Mouse (Mus musculus) stomach, adult 2 months (tissue): ENCODE data around the gene Miga1. TPM values are rescaled to one million over a fixed set of nuclear protein-coding genes. Genes with fewer than 3 reads are reported as not detected.

Experiments used
- polyA plus RNA-seq: library from polyadenylated mRNA; depleted of rRNA; stranded (reverse); fragments of >200 nt; gene quantifications from 2 replicates; pipeline ENCODE4 v1.2.3, GENCODE M21; 2012; rRNA removed

Gene Miga1
- 0.94 and 1.5 TPM in 2 replicates for polyA plus RNA-seq

GRCm38 (mm10) chr3:152339862-152340557, at the start of gene Miga1:
Miga1 (minus strand) TSS chr3:152340407.

GRCm38 (mm10) chr3:152345732-152346632, 5.8 kb upstream of the Miga1 start, which contains the start of gene Usp33:
Usp33 (plus strand) TSS chr3:152346478.

GRCm38 (mm10) chr3:152266036-152266421, 74.2 kb downstream of the Miga1 start, which contains the start of gene Nexn:
Nexn (minus strand) TSS chr3:152266350.

Other genes starting within 250 kb of the Miga1 start
- 18.6 and 22.8 TPM in 2 replicates for gene Gipc2, start 174.2 kb downstream of the Miga1 start, polyA plus RNA-seq
- gene Dnajb4, start 130.1 kb downstream of the Miga1 start, polyA plus RNA-seq, result 0.85 and 1.2 TPM in 2 replicates
- gene Fubp1, start 130.0 kb downstream of the Miga1 start, polyA plus RNA-seq, result 16.6 and 18.2 TPM in 2 replicates
- 0.04 and 0.10 TPM in 2 replicates for gene Nexn, start 74.1 kb downstream of the Miga1 start, polyA plus RNA-seq
- 0.90 and 2.5 TPM in 2 replicates for gene Usp33, start 6.1 kb upstream of the Miga1 start, polyA plus RNA-seq
- gene Zzz3, start 55.1 kb upstream of the Miga1 start, polyA plus RNA-seq, result 5.1 and 5.5 TPM in 2 replicates